Comparison of ENCODE assay signal across 15 mouse cellular contexts in genomic region chr9:34143131-34143795, GRCm38 (mm10).
A peak's percentile ranks its signal among the peaks of the same experiment; 100 is the strongest.
DNase-seq lines count a peak whose midpoint lies in the region.
"Had no signal": no experiment of that assay in that cellular context is flagged by ENCODE, and none has a peak within 500 bp of the region (broad histone marks: within the 10 kb centered on the region; RNA-seq: fewer than 3 reads in every experiment).

No protein-coding gene starts in this region.

- peak; percentile 28 to 47 for DNase-seq in cerebellum, postnatal 25 days
- DNase-seq in cerebellum, adult 8-10 months, result no peak
- DNase-seq in left cerebral cortex, postnatal 4 days, result peak; percentile 10
- no peak for DNase-seq in left cerebral cortex, adult 9 months (ENCODE audit: low spot score in 2 of 2)
- DNase-seq in brain, embryonic 18.5 days (ENCODE audit: low read depth, low spot score), result peak; percentile 14
- no peak for DNase-seq in spleen, postnatal 14 days (ENCODE audit: low spot score in 2 of 2)
- DNase-seq: adrenal gland, adult 8-10 months; adrenal gland, postnatal 25 days; cerebellum, adult 11 months; cerebellum, adult 9-11 months; gastrocnemius, postnatal 25 days; heart, adult 18-20 months; heart, postnatal 10 days; heart, postnatal 36 days; kidney, adult 18-20 months had no signal

- intact Hi-C loops in left cerebral cortex, postnatal 4 days (cut with DNase I), result no loop called here

Comparison
In these comparisons a context has a peak if more than half of its experiments do, and no peak if none do; other contexts are left out.
1. DNase-seq: peak in cerebellum, postnatal 25 days (2 of 2), left cerebral cortex, postnatal 4 days (single experiment) and brain, embryonic 18.5 days (single experiment); none in cerebellum, adult 8-10 months (single experiment), left cerebral cortex, adult 9 months (0 of 2) and spleen, postnatal 14 days (0 of 2).